Mouse (Mus musculus): ENCODE data around the gene Myo5c. TPM values are rescaled to one million over a fixed set of nuclear protein-coding genes. Genes with fewer than 3 reads are reported as not detected.

Myo5c gene
- polyA plus RNA-seq, 1 experiment from 2014 or later: 0.51 TPM

DNA sequence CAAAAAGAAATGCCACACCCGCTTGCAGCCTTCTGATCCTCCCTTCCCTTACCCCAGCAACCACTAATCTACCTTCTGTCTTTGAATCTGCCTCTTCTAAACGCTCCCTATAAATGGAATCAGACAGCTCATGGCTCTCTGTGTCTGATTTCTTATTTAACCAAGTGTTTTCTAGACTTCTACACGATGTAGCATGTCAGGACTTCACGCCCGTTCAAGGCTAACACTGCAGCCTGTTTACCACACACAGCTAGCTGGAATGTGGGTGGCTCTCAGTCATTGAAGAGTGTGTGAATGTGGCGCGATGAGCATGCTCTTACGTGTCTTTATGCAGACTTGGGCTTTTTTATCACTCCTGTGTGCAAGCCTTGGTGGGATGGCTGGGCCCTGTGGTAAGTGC is 121.3 kb downstream of the Myo5c start:
- Histone ChIP-seq H3K36me3 (ENCODE audit: control insufficient read depth, insufficient read depth, low read length) (no peaks in the 10 kb centered on the region), H3K27me3 (replicated peaks; ENCODE audit: control insufficient read depth, insufficient read depth, low read length) (no peaks in the 10 kb centered on the region), H3K4me3 (ENCODE audit: low read length) (no peak overlapping the region), H3K4me2 (ENCODE audit: low read length) (no peak overlapping the region), H3K4me1 (ENCODE audit: control insufficient read depth, insufficient read depth, low read depth, low read length) (no peaks in the 10 kb centered on the region), H3K9ac (ENCODE audit: low read depth, low read length) (no peak overlapping the region), H3K27ac (ENCODE audit: low read depth, low read length) (no peak overlapping the region), H3K9me3 (ENCODE audit: control insufficient read depth, low read length) (no peaks in the 10 kb centered on the region)
- no peak for ATAC-seq
- 78% methylated on average over 8 of the region's 8 CpGs for WGBS

Other genes starting within 250 kb of the Myo5c start
- 197 and 208 TPM in 2 replicates for gene Arpp19, start 194.4 kb upstream of the Myo5c start, polyA plus RNA-seq (2015; fragmentation: Nextera tagmentation; extraction: Ambion mirVana)
- gene Myo5a, start 161.0 kb upstream of the Myo5c start, polyA plus RNA-seq (2015; fragmentation: Nextera tagmentation; extraction: Ambion mirVana): 23.6 and 26.8 TPM in 2 replicates
- gene Gnb5, start 74.3 kb downstream of the Myo5c start, polyA plus RNA-seq (2015; fragmentation: Nextera tagmentation; extraction: Ambion mirVana): 89.1 and 97.7 TPM in 2 replicates
- gene Bcl2l10, start 115.7 kb downstream of the Myo5c start, polyA plus RNA-seq (2015; fragmentation: Nextera tagmentation; extraction: Ambion mirVana): not detected in 2 replicates
- gene Mapk6, start 178.0 kb downstream of the Myo5c start, polyA plus RNA-seq (2015; fragmentation: Nextera tagmentation; extraction: Ambion mirVana): 142 and 147 TPM in 2 replicates
- gene Leo1, start 209.5 kb downstream of the Myo5c start, polyA plus RNA-seq (2015; fragmentation: Nextera tagmentation; extraction: Ambion mirVana): 42.6 and 43.0 TPM in 2 replicates

Measured in hindbrain, embryonic 16.5 days (tissue).